Mouse (Mus musculus): ENCODE measurements around the gene Isg20l2.

DNA sequence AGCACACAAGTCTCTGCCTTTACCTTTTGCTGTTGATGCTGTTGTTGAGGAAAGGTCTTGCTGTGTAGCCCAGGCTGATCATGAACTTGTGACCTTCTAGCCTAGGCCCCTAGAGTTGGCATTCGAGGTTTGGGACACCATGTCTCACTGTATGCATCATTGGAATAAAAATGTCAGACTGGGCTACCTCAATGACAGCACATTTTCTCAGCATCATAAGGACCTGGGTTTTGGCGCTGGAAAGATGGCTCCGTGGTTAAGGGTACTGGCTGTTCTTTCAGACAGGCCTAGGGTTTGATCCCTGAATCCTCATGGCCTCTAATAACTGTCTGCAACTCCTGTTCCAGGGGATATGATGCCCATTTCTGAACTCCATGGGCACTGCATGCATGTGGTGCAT is 30.3 kb upstream of the Isg20l2 start:
- TF ChIP-seq POU5F1 (IDR thresholded peaks at IDR 0.05; ENCODE audit: borderline replicate concordance, low read length) (no peak), CTCF (conservative IDR thresholded peaks at IDR 0.05; ENCODE audit: low read length) (no peak), NANOG (IDR thresholded peaks at IDR 0.05; ENCODE audit: borderline replicate concordance, low read length) (no peak)

Measured in E14TG2a.4 (cell line).